Mouse (Mus musculus): ENCODE data around the gene Fam216a.

- TF ChIP-seq CTCF (IDR thresholded peaks at IDR 0.05; ENCODE audit: insufficient read depth, low read length) (no peak), POLR2A (IDR thresholded peaks at IDR 0.05; ENCODE audit: borderline replicate concordance, extremely low read depth, low read depth, low read length) (no peak)
These were observed 29.3 kb downstream of the Fam216a start for GRCm38 (mm10) chr5:122342874-122343273.
